Mouse (Mus musculus): ENCODE data around the gene Lyve1. TPM values are rescaled to one million over a fixed set of nuclear protein-coding genes. Genes with fewer than 3 reads are reported as not detected.

Gene Lyve1
- polyA plus RNA-seq, 2 experiments = 18.3 to 22.7 TPM

GRCm38 (mm10) chr7:110854927-110855546 lies 8.0 kb downstream of the Lyve1 start:
- Histone ChIP-seq H3K36me3 (replicated peaks; ENCODE audit: control insufficient read depth, insufficient read depth, low read depth) (no peaks in the 10 kb centered on the region), H3K9ac (replicated peaks) (no peak overlapping the region), H3K4me3 (ENCODE audit: insufficient read depth in 1 of 2, low read depth in 2 of 2, low read length in 2 of 2) (no peak overlapping the region), H3K4me1 (replicated peaks; ENCODE audit: control insufficient read depth in 2 of 2, insufficient read depth in 2 of 2, low read length in 1 of 2) (peaks cover 0 to 26% of the 10 kb centered on the region in 2 experiments; a peak in 2 of 4 replicates), H3K4me2 (ENCODE audit: low read depth) (no peak overlapping the region), H3K27me3 (ENCODE audit: control insufficient read depth, insufficient read depth, low read length) (no peaks in the 10 kb centered on the region), H3K27ac (no peak overlapping the region), H3K9me3 (ENCODE audit: control insufficient read depth, low read length) (no peaks in the 10 kb centered on the region)
- 60% methylated on average over 8 of the region's 8 CpGs for WGBS (ENCODE audit: insufficient replicate concordance)
- no peak for DNase-seq (ENCODE audit: low read depth in 3 of 3, low spot score in 3 of 3)
- TF ChIP-seq CTCF (IDR thresholded peaks at IDR 0.05; ENCODE audit: low read depth) = no peak
- no peak for TF ChIP-seq EP300 (IDR thresholded peaks at IDR 0.05; ENCODE audit: low read depth)
- no peak for ATAC-seq (ENCODE audit: insufficient read depth)

- Histone ChIP-seq H3K27ac (no peak overlapping the region), H3K4me1 (replicated peaks; ENCODE audit: control insufficient read depth in 2 of 2, insufficient read depth in 2 of 2, low read length in 1 of 2) (peaks cover 0 to 22% of the 10 kb centered on the region in 2 experiments; a peak in 2 of 4 replicates), H3K4me3 (ENCODE audit: insufficient read depth in 1 of 2, low read depth in 2 of 2, low read length in 2 of 2) (no peak overlapping the region), H3K4me2 (ENCODE audit: low read depth) (no peak overlapping the region), H3K9ac (replicated peaks) (no peak overlapping the region), H3K27me3 (ENCODE audit: control insufficient read depth, insufficient read depth, low read length) (no peaks in the 10 kb centered on the region), H3K9me3 (ENCODE audit: control insufficient read depth, low read length) (no peaks in the 10 kb centered on the region), H3K36me3 (replicated peaks; ENCODE audit: control insufficient read depth, insufficient read depth, low read depth) (no peaks in the 10 kb centered on the region)
- DNase-seq (ENCODE audit: low read depth in 3 of 3, low spot score in 3 of 3) = no peak
- TF ChIP-seq EP300 (IDR thresholded peaks at IDR 0.05; ENCODE audit: low read depth) = no peak
- TF ChIP-seq CTCF (IDR thresholded peaks at IDR 0.05; ENCODE audit: low read depth) = no peak
- whole genome bisulfite sequencing (ENCODE audit: insufficient replicate concordance) = 52% methylated on average over 3 of the region's 3 CpGs
- no peak for ATAC-seq (ENCODE audit: insufficient read depth)
Measured at GRCm38 (mm10) chr7:110854519-110854918, 8.5 kb downstream of the Lyve1 start.

GRCm38 (mm10) chr7:110853611-110854010 lies 9.4 kb downstream of the Lyve1 start:
- no peak for ATAC-seq (ENCODE audit: insufficient read depth)
- no peak for DNase-seq (ENCODE audit: low read depth in 3 of 3, low spot score in 3 of 3)
- no peak overlapping the region for H3K9ac ChIP-seq (replicated peaks)
- H3K27me3 ChIP-seq (ENCODE audit: control insufficient read depth, insufficient read depth, low read length) = no peaks in the 10 kb centered on the region
- H3K9me3 ChIP-seq (ENCODE audit: control insufficient read depth, low read length) = no peaks in the 10 kb centered on the region
- H3K4me3 ChIP-seq (ENCODE audit: insufficient read depth in 1 of 2, low read depth in 2 of 2, low read length in 2 of 2) = no peak overlapping the region
- TF ChIP-seq CTCF (IDR thresholded peaks at IDR 0.05; ENCODE audit: low read depth) (no peak), EP300 (IDR thresholded peaks at IDR 0.05; ENCODE audit: low read depth) (no peak)
- no peak overlapping the region for H3K4me2 ChIP-seq (ENCODE audit: low read depth)
- no peaks in the 10 kb centered on the region for H3K36me3 ChIP-seq (replicated peaks; ENCODE audit: control insufficient read depth, insufficient read depth, low read depth)
- H3K27ac ChIP-seq = no peak overlapping the region
- whole genome bisulfite sequencing (ENCODE audit: insufficient replicate concordance) = 61% methylated on average over 10 of the region's 10 CpGs
- peaks cover 0 to 24% of the 10 kb centered on the region in 2 experiments; a peak in 2 of 4 replicates for H3K4me1 ChIP-seq (replicated peaks; ENCODE audit: control insufficient read depth in 2 of 2, insufficient read depth in 2 of 2, low read length in 1 of 2)

GRCm38 (mm10) chr7:110851541-110852203 lies 11.4 kb downstream of the Lyve1 start:
- Histone ChIP-seq H3K4me2 (ENCODE audit: low read depth) (no peak overlapping the region), H3K27ac (no peak overlapping the region), H3K9ac (replicated peaks) (no peak overlapping the region), H3K4me3 (ENCODE audit: insufficient read depth in 1 of 2, low read depth in 2 of 2, low read length in 2 of 2) (no peak overlapping the region), H3K27me3 (ENCODE audit: control insufficient read depth, insufficient read depth, low read length) (no peaks in the 10 kb centered on the region), H3K9me3 (ENCODE audit: control insufficient read depth, low read length) (no peaks in the 10 kb centered on the region), H3K4me1 (replicated peaks; ENCODE audit: control insufficient read depth in 2 of 2, insufficient read depth in 2 of 2, low read length in 1 of 2) (peaks cover 2 to 28% of the 10 kb centered on the region in 2 experiments; a peak in 2 of 4 replicates), H3K36me3 (replicated peaks; ENCODE audit: control insufficient read depth, insufficient read depth, low read depth) (no peaks in the 10 kb centered on the region)
- DNase-seq (ENCODE audit: low read depth in 3 of 3, low spot score in 3 of 3) (no peak), ATAC-seq (ENCODE audit: insufficient read depth) (no peak)
- WGBS (ENCODE audit: insufficient replicate concordance) = 53% methylated on average over 7 of the region's 7 CpGs
- no peak for TF ChIP-seq CTCF (IDR thresholded peaks at IDR 0.05; ENCODE audit: low read depth)
- TF ChIP-seq EP300 (IDR thresholded peaks at IDR 0.05; ENCODE audit: low read depth) = no peak

GRCm38 (mm10) chr7:110848371-110848770 lies 14.7 kb downstream of the Lyve1 start:
- no peak for DNase-seq (ENCODE audit: low read depth in 3 of 3, low spot score in 3 of 3)
- H3K4me1 ChIP-seq (replicated peaks; ENCODE audit: control insufficient read depth in 2 of 2, insufficient read depth in 2 of 2, low read length in 1 of 2) = peaks cover 4 to 13% of the 10 kb centered on the region in 2 experiments; a peak in 2 of 4 replicates
- no peak overlapping the region for H3K4me3 ChIP-seq (ENCODE audit: insufficient read depth in 1 of 2, low read depth in 2 of 2, low read length in 2 of 2)
- no peaks in the 10 kb centered on the region for H3K9me3 ChIP-seq (ENCODE audit: control insufficient read depth, low read length)
- 58% methylated on average over 1 of the region's 1 CpGs for WGBS (ENCODE audit: insufficient replicate concordance)
- H3K27me3 ChIP-seq (ENCODE audit: control insufficient read depth, insufficient read depth, low read length) = no peaks in the 10 kb centered on the region
- TF ChIP-seq EP300 (IDR thresholded peaks at IDR 0.05; ENCODE audit: low read depth) (no peak), CTCF (IDR thresholded peaks at IDR 0.05; ENCODE audit: low read depth) (no peak)
- ATAC-seq (ENCODE audit: insufficient read depth) = no peak
- H3K4me2 ChIP-seq (ENCODE audit: low read depth) = no peak overlapping the region
- no peak overlapping the region for H3K27ac ChIP-seq
- H3K36me3 ChIP-seq (replicated peaks; ENCODE audit: control insufficient read depth, insufficient read depth, low read depth) = no peaks in the 10 kb centered on the region
- H3K9ac ChIP-seq (replicated peaks) = no peak overlapping the region
